Mouse (Mus musculus): Measurements from ENCODE around the gene Tagln. TPM values are rescaled to one million over a fixed set of nuclear protein-coding genes. Genes with fewer than 3 reads are reported as not detected.

Gene Tagln
- polyA plus RNA-seq, 2 experiments, result 6.3 to 6.8 TPM

DNA sequence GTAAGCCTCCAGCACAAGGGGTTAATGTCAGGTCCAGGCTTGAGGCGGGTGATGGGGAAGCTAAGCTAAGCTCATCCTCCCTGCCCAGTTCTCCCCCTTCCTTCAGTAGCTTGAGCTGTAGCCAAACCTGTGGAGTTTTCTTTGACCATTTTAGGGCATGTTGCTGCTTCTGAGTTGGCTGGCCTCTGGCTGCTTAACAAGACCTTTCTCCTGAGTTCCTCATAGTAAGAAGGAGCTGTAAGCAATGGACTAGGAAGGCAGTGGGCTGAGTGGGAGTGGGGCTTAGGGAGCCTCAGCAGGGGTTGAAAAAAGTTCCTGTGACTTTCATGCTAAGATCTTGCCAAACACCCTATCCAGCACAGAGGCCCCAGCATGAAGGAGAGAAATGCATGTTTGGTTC lies 16.0 kb downstream of the Tagln start:
- peaks cover 18% of the 10 kb centered on the region for H3K36me3 ChIP-seq (replicated peaks; ENCODE audit: control insufficient read depth, insufficient read depth, low read depth)
- no peak overlapping the region for H3K4me3 ChIP-seq (ENCODE audit: insufficient read depth in 1 of 2, low read depth in 2 of 2, low read length in 2 of 2)
- ATAC-seq (ENCODE audit: insufficient read depth), result no peak
- no peak overlapping the region for H3K4me2 ChIP-seq (ENCODE audit: low read depth)
- H3K27me3 ChIP-seq (ENCODE audit: control insufficient read depth, insufficient read depth, low read length), result no peaks in the 10 kb centered on the region
- no peaks in the 10 kb centered on the region for H3K9me3 ChIP-seq (ENCODE audit: control insufficient read depth, low read length)
- H3K9ac ChIP-seq (replicated peaks), result no peak overlapping the region
- DNase-seq (ENCODE audit: low read depth in 3 of 3, low spot score in 3 of 3), result no peak
- WGBS (ENCODE audit: insufficient replicate concordance), result 73% methylated on average over 1 of the region's 1 CpGs
- no peak overlapping the region for H3K27ac ChIP-seq
- TF ChIP-seq EP300 (IDR thresholded peaks at IDR 0.05; ENCODE audit: low read depth) (no peak), CTCF (IDR thresholded peaks at IDR 0.05; ENCODE audit: low read depth) (no peak)
- no peaks in the 10 kb centered on the region for H3K4me1 ChIP-seq (replicated peaks; ENCODE audit: control insufficient read depth in 2 of 2, insufficient read depth in 2 of 2, low read length in 1 of 2)

DNA sequence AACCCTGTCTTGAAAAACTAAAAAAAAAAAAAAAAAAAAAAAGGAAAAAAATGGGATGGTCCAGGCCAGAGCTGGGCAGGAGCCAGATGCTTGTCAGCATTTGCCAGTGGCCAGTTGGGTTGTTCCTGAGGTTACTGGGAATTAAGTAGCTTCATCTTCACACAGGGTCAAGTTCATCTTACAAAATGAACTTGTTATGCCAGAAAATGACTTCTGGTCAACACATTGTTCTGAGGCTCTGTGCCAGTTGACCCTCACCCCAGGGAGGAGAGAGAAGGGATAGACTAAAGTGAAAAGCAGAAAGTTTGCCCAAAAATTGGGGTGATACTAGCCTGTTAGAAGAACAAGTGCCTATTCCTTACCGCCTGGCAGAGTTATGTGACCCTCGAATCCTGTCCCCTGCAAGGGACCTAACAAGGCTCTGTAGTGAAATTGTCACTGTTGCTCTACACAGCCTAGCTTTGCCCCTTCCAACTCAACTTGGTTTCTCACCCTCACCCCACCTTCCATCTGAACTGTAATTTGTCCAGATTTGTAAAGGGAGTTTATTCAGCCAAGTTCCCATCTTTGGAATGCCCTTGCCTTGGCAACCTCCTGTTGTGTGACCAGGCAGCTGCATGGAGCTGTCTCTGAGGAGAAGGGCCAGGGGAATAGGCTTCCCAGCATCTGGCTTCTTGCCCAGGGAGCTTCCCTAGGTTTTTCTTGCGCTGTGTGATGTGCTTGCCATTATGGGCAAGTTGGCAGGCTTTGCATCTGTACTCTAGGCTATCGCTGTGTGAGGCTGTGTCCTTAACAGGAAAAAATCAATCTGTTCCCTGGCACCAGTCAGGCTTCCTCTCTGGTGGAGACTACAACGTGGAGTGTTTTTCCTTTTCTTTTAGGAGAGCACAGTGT lies 18.6 kb downstream of the Tagln start:
- no peak overlapping the region for H3K9ac ChIP-seq (replicated peaks)
- H3K4me2 ChIP-seq (ENCODE audit: low read depth), result no peak overlapping the region
- H3K9me3 ChIP-seq (ENCODE audit: control insufficient read depth, low read length), result no peaks in the 10 kb centered on the region
- 69% methylated on average over 5 of the region's 5 CpGs for WGBS (ENCODE audit: insufficient replicate concordance)
- H3K4me1 ChIP-seq (replicated peaks; ENCODE audit: control insufficient read depth in 2 of 2, insufficient read depth in 2 of 2, low read length in 1 of 2), result no peaks in the 10 kb centered on the region
- no peaks in the 10 kb centered on the region for H3K27me3 ChIP-seq (ENCODE audit: control insufficient read depth, insufficient read depth, low read length)
- ATAC-seq (ENCODE audit: insufficient read depth), result no peak
- no peak for TF ChIP-seq CTCF (IDR thresholded peaks at IDR 0.05; ENCODE audit: low read depth)
- TF ChIP-seq EP300 (IDR thresholded peaks at IDR 0.05; ENCODE audit: low read depth), result no peak
- H3K36me3 ChIP-seq (replicated peaks; ENCODE audit: control insufficient read depth, insufficient read depth, low read depth), result peaks cover 25% of the 10 kb centered on the region
- no peak for DNase-seq (ENCODE audit: low read depth in 3 of 3, low spot score in 3 of 3)
- no peak overlapping the region for H3K4me3 ChIP-seq (ENCODE audit: insufficient read depth in 1 of 2, low read depth in 2 of 2, low read length in 2 of 2)
- H3K27ac ChIP-seq, result no peak overlapping the region

DNA sequence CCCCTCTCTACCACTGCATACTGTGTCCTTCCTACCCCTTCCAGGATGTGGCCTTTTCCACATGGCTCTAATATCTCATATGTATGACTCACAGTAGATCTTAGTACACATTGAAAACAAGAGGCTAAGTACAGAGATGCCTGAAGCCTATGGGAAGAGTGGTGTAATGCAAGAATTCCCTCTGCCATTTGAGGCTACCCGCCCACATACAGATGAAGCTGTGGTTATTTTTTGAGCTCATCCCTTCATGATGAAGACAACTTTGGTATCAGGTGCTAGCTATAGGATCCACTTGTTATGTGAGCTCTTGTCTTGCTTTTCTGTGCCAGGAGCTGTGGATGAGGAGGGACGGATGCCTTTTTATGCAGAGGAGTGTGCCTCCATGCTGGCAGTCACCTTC lies 20.2 kb downstream of the Tagln start:
- DNase-seq (ENCODE audit: low read depth in 3 of 3, low spot score in 3 of 3) (no peak), ATAC-seq (ENCODE audit: insufficient read depth) (no peak)
- Histone ChIP-seq H3K27me3 (ENCODE audit: control insufficient read depth, insufficient read depth, low read length) (no peaks in the 10 kb centered on the region), H3K36me3 (replicated peaks; ENCODE audit: control insufficient read depth, insufficient read depth, low read depth) (peaks cover 33% of the 10 kb centered on the region), H3K9ac (replicated peaks) (no peak overlapping the region), H3K27ac (no peak overlapping the region), H3K4me3 (ENCODE audit: insufficient read depth in 1 of 2, low read depth in 2 of 2, low read length in 2 of 2) (no peak overlapping the region), H3K4me2 (ENCODE audit: low read depth) (no peak overlapping the region), H3K4me1 (replicated peaks; ENCODE audit: control insufficient read depth in 2 of 2, insufficient read depth in 2 of 2, low read length in 1 of 2) (no peaks in the 10 kb centered on the region), H3K9me3 (ENCODE audit: control insufficient read depth, low read length) (no peaks in the 10 kb centered on the region)
- TF ChIP-seq EP300 (IDR thresholded peaks at IDR 0.05; ENCODE audit: low read depth), result no peak
- TF ChIP-seq CTCF (IDR thresholded peaks at IDR 0.05; ENCODE audit: low read depth), result no peak
- 64% methylated on average over 2 of the region's 2 CpGs for WGBS (ENCODE audit: insufficient replicate concordance)

DNA sequence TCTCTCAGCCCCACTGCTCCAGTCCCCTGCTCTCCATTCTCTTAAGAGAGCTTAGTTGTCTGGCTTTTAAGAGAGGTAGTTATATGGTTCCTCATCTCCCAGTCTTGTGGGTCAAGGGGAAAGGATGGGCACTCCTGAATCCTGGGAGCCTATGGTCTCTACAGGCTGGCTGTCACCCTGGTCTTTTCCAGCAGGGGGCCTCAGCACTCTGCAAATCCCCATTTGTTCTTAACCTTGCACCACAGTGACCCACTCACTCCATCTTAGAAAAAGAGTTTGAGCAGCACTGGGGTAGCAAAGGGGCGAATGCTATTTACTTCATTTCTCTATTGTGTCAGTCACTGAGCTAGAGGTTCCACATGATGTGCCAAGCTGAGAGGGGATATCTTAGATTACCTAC lies 24.2 kb downstream of the Tagln start:
- Histone ChIP-seq H3K9ac (replicated peaks) (no peak overlapping the region), H3K27ac (no peak overlapping the region), H3K27me3 (ENCODE audit: control insufficient read depth, insufficient read depth, low read length) (no peaks in the 10 kb centered on the region), H3K4me1 (replicated peaks; ENCODE audit: control insufficient read depth in 2 of 2, insufficient read depth in 2 of 2, low read length in 1 of 2) (peaks cover 5 to 7% of the 10 kb centered on the region in 2 experiments), H3K36me3 (replicated peaks; ENCODE audit: control insufficient read depth, insufficient read depth, low read depth) (peaks cover 23% of the 10 kb centered on the region), H3K9me3 (ENCODE audit: control insufficient read depth, low read length) (no peaks in the 10 kb centered on the region), H3K4me3 (ENCODE audit: insufficient read depth in 1 of 2, low read depth in 2 of 2, low read length in 2 of 2) (no peak overlapping the region), H3K4me2 (ENCODE audit: low read depth) (no peak overlapping the region)
- ATAC-seq (ENCODE audit: insufficient read depth) (no peak), DNase-seq (ENCODE audit: low read depth in 3 of 3, low spot score in 3 of 3) (no peak)
- 48% methylated on average over 1 of the region's 1 CpGs for WGBS (ENCODE audit: insufficient replicate concordance)
- peak; percentile 80 for TF ChIP-seq CTCF (IDR thresholded peaks at IDR 0.05; ENCODE audit: low read depth)
- TF ChIP-seq EP300 (IDR thresholded peaks at IDR 0.05; ENCODE audit: low read depth), result no peak

DNA sequence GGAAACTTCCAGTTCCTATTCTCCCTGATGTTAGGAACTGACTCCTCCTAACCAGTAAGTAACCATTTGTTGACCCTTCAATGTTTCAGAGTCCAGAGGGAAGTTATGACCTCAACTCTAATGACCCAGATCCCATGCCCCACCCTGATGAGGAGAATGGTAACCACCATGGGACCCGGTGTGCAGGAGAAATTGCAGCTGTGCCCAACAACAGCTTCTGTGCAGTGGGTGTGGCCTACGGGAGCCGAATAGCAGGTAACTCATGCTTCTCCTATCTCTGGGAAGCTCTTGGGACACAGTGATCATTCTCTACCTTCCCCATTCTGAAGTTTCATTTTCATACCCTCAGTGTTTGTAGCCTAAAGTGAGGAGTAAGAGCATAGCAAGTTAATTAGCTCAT lies 24.9 kb downstream of the Tagln start:
- no peak for TF ChIP-seq EP300 (IDR thresholded peaks at IDR 0.05; ENCODE audit: low read depth)
- TF ChIP-seq CTCF (IDR thresholded peaks at IDR 0.05; ENCODE audit: low read depth), result no peak
- WGBS (ENCODE audit: insufficient replicate concordance), result 70% methylated on average over 3 of the region's 3 CpGs
- Histone ChIP-seq H3K4me1 (replicated peaks; ENCODE audit: control insufficient read depth in 2 of 2, insufficient read depth in 2 of 2, low read length in 1 of 2) (peaks cover 5 to 7% of the 10 kb centered on the region in 2 experiments), H3K4me2 (ENCODE audit: low read depth) (no peak overlapping the region), H3K27me3 (ENCODE audit: control insufficient read depth, insufficient read depth, low read length) (no peaks in the 10 kb centered on the region), H3K9ac (replicated peaks) (no peak overlapping the region), H3K4me3 (ENCODE audit: insufficient read depth in 1 of 2, low read depth in 2 of 2, low read length in 2 of 2) (no peak overlapping the region), H3K9me3 (ENCODE audit: control insufficient read depth, low read length) (no peaks in the 10 kb centered on the region), H3K36me3 (replicated peaks; ENCODE audit: control insufficient read depth, insufficient read depth, low read depth) (peaks cover 23% of the 10 kb centered on the region), H3K27ac (no peak overlapping the region)
- ATAC-seq (ENCODE audit: insufficient read depth) (no peak), DNase-seq (ENCODE audit: low read depth in 3 of 3, low spot score in 3 of 3) (no peak)

All from liver, embryonic 14.5 days (tissue).